Mouse (Mus musculus): ENCODE measurements at regions not wholly inside any gene's neighbourhood (a gene's known extent, or its start where the extent isn't known, plus 50 kb on each side); places are given as distances from the start of the nearest gene placed in this dataset.

DNA sequence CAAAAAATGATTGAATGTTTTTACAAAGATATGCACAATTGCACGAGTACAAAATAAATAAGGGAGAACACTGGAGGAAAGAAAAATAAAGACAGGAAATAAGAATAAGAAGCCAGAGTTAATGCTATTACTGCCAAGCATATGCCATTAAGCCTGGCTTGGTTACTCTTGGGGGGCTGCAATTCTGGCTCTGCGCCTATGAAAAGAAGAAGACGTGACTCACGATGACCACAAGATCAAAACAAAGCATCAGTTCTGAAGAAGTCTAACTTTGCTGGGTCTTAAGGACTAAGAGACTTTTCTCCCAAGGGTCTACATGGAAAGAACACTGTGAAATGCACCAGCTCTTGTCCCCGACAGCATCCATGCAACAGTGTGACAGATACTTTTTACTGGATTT lies 454.8 kb upstream of the Mpdz start:
- no peak for DNase-seq (ENCODE audit: low read depth, low spot score)

DNA sequence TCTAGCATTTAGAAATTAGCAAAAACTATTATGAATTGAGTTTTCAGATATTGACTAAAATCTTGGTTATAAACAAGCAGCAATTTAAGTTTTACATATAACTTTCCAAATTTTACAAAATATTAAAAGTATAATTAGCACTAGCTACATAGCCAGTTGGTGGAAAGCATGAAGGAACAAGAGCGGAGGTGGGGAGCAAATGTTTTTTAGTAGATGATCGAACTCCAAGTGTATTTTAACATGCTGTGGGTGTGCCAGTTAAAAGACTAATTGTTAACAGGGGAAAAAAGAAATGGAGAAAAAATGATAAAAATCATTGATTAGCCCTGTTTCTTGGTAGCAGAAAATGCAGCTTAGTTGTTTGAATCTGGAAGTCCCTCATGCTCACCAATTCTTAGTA lies 426.3 kb upstream of the Mpdz start:
- DNase-seq (ENCODE audit: low read depth, low spot score): no peak

- no peak for DNase-seq (ENCODE audit: low read depth, low spot score)
These were observed 399.3 kb upstream of the Mpdz start for GRCm38 (mm10) chr4:81841642-81842494.

GRCm38 (mm10) chr4:81829972-81830371 lies 387.4 kb upstream of the Mpdz start:
- no peak for DNase-seq (ENCODE audit: low read depth, low spot score)

DNA sequence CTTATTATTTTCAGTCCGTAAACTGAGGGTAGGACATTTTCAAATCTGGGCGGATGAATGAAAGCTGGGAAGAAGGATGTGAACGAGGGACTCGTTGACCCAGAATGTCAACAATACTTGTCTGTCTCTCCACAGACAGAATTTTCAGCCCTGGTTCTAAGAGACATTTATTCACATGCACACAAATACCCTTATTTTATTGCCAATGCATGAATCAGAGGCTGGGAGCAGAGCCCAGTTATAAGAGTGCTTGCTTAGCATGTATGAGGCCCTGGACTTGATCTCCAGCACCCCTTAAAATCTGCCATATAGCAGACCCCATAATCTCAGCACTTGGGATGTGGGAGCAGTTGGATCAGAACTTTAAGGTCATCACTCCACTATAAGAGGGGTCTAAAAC lies 384.8 kb upstream of the Mpdz start:
- DNase-seq (ENCODE audit: low read depth, low spot score): no peak

GRCm38 (mm10) chr4:81825966-81826365 lies 383.4 kb upstream of the Mpdz start:
- DNase-seq (ENCODE audit: low read depth, low spot score): no peak

GRCm38 (mm10) chr4:81823566-81823965 lies 381.0 kb upstream of the Mpdz start:
- DNase-seq (ENCODE audit: low read depth, low spot score): no peak

DNA sequence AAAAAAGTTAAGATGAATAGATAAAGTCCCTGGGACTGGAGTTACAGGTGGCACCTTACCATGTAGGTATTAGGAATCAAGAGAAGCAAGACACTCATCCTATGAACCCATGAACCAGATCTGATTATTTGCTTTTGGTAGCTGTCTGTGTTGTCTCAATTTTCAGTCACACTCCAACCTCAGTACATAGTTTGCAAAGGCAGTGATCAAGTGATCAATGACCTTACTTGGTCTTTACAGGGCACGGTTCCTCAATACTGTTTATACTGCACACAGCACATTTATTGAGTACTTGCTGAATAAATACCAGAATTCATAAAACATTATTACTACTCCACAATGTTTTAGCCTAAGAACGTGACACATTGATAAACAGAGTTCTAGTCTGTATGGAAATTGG lies 346.7 kb upstream of the Mpdz start:
- no peak for DNase-seq (ENCODE audit: low read depth, low spot score)

- no peak for DNase-seq (ENCODE audit: low read depth, low spot score)
These were observed 346.0 kb upstream of the Mpdz start for GRCm38 (mm10) chr4:81788636-81789035.

DNA sequence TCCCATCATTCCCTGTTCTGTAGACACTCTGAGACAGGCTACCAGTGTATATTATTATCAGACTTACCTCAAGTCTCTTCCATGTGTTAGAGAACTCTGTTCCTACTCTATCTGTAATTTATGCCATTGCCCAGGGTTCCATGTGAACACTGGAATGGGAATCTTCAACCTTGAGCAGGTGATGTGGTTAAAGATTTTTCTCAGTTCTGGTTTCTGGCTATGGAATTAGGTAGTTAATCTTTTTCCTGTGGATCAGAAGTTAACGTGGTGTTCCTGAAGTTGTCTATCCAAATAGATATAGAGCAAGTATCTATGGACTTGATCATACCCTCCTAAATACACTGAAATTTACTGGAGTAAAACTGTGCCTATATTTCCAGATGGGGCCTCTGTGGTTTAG lies 339.4 kb upstream of the Mpdz start:
- DNase-seq (ENCODE audit: low read depth, low spot score): no peak

GRCm38 (mm10) chr4:81766705-81767104 lies 324.1 kb upstream of the Mpdz start:
- no peak for DNase-seq (ENCODE audit: low read depth, low spot score)

- DNase-seq (ENCODE audit: low read depth, low spot score): no peak
These were observed 321.6 kb upstream of the Mpdz start for GRCm38 (mm10) chr4:81764026-81764867.

DNA sequence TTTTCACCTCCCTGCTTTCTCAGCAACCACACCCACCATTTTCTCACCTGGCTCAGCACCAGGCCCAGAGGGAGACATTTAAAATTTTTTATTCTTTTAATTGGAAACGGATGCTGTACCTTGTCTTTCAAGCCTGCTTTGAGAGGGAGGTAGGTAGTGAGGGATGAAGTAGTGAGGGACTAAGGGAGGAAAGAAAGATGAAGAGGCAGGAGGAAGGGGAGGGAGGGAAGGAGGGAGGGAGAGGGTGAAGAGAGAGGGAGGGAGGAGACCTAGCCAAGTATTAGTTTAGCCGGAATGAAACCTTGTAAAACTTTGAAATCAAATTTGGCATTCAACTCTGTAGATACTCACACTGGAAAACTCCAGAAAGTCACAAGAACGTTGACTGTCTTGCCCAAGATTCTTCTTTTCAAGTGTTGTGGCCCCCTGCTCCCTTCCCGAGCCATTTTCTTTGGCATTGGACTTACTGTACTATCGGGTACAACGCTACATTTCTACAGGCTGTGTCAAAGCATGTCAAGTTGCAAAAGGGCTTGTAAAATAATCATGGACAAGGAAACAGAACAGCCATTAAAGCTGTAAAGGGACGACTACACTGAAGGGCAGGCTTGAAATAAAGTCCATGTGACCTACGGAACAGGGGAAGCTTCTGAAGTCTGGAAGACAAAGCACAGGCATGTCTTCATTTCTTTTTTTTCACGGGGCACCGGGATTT lies 320.9 kb upstream of the Mpdz start:
- DNase-seq (ENCODE audit: low read depth, low spot score): no peak

GRCm38 (mm10) chr4:81762592-81763229 lies 320.1 kb upstream of the Mpdz start:
- no peak for DNase-seq (ENCODE audit: low read depth, low spot score)

DNA sequence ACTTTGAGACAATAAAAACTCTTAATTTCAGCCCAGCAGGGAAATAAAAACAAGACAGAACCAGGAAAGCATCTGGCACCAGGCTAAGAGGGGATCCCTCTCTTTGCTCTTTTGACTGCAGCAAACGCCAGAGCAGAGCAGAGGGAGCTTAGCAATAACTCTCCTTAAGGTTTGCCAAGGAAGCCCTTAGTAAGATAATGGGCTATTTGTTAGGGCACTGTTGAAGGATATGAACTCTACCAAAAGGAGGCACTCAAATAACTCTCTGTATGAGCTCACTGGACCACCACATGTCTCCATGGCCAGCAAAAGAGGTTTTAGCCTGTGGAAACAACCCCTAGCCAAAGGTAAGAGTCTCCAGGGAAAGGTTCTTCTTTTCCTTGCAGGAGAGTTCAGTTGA lies 315.3 kb upstream of the Mpdz start:
- DNase-seq (ENCODE audit: low read depth, low spot score): no peak

- DNase-seq (ENCODE audit: low read depth, low spot score): no peak
These were observed 302.3 kb upstream of the Mpdz start for GRCm38 (mm10) chr4:81744629-81745509.

DNA sequence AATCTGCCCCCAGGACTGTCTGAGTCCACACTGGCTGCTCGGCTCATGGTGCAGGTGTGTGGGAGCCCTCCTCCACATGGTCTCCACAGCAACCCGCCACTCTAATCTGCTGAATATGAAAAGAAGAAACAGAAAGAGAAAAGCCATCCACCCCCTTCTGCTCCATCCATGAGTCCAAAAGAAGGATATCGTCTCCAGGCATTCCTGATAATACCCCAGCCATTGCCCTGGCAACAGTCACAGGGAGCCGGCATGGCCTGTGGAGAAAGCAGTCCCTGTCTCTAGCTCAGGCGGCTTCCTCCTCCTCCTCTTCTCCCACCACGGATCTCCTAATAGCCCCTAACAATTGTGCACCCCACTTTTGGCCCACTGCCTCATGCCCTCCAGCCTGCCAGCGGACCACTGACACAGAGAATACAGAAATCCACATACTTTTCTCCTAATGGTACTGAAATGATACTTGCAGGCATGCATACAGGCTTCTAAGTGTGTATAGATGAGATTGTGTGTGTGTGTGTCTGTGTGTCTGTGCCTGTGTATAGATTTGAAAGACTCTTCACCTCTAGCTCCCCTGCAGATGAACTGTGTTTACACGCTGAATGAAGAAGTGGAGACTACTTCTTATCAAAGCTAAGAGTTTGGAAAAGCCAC lies 301.5 kb upstream of the Mpdz start:
- no peak for DNase-seq (ENCODE audit: low read depth, low spot score)

DNA sequence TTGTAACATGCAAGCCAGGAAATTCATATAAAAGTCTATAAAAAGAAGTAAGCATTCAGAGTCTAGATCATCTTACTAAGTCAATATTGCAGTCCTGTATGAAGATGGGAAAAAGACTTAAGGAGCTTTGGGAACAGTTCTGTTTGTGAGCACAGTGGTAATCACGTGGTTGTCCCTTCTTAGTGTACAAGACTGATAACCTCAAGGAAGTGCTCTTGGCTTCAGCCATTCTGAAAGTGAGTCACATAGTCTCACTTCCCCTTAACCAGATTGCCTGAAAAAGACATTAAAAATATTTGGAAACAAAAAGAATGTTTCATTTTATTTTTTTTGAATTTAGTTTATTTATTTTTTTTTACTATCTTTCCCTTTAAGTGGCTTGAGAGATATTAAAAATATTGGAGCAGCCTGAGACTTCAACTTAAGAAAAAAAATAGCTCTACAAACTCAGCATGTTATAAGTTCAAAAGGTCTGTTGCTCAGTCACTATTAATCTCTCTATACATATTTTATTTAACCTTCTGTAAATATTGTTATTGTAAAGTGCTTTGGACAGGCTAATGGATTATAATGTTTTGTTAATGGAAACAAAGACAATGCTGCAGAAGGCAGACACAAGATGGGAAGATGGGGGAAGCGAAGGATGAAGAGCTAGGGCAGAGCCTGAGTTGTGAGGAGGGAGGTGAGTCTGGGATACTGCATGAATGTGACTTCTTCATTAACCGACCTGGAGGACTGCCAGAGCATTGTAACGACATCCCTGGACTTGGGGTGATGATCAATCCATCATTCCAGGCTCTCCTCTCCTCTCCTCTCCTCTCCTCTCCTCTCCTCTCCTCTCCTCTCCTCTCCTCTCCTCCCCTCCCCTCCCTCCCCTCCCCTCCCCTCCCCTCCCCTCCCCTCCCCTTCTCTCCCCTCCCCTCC lies 300.2 kb upstream of the Mpdz start:
- no peak for DNase-seq (ENCODE audit: low read depth, low spot score)

DNA sequence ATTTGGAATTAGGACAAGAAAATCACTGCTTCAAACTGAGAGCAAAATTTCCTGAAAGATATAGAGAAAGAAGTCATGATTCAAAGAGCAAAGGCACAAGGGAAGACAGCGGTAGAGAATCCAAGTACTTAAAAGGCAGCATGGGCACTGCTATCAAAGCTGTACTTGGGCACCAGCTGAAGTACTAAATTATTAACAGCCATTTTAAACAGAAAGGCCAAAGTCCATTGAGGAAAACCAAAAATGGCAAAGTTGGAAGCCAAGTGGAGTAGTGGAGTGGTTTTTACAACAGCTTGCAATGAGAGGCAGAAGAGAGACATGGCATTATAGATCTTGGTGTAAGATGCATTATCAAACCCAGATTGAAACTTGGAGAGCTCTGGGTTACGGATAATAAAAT lies 291.8 kb upstream of the Mpdz start:
- no peak for DNase-seq (ENCODE audit: low read depth, low spot score)

Measured in brain, embryonic 18.5 days (tissue).